ENCODE assay signal across 22 mouse cellular contexts in genomic region chr10:117143311-117143710, GRCm38 (mm10).
"Had no signal": no experiment of that assay in that cellular context is flagged by ENCODE, and none has a peak within 500 bp of the region (broad histone marks: within the 10 kb centered on the region; RNA-seq: fewer than 3 reads in every experiment).

No protein-coding gene starts in this region.

- H3K4me2 ChIP-seq: limb, embryonic 12.5 days; limb, embryonic 15.5 days; lung, embryonic 14.5 days; midbrain, embryonic 13.5 days; neural tube, embryonic 12.5 days; neural tube, embryonic 15.5 days had no signal

- H3K36me3 ChIP-seq: limb, embryonic 12.5 days; limb, embryonic 15.5 days; midbrain, embryonic 13.5 days; neural tube, embryonic 12.5 days; neural tube, embryonic 15.5 days had no signal

- ATAC-seq: intestine, embryonic 16.5 days; lung, postnatal 0 days; midbrain, embryonic 13.5 days had no signal

- H3K27ac ChIP-seq: layer of hippocampus, adult 2 months; left cerebral cortex, adult 2 months; limb, embryonic 12.5 days; limb, embryonic 15.5 days; midbrain, embryonic 13.5 days; neural tube, embryonic 12.5 days; neural tube, embryonic 15.5 days; stomach, postnatal 0 days had no signal

- H3K9ac ChIP-seq: limb, embryonic 12.5 days; limb, embryonic 15.5 days; lung, embryonic 14.5 days; midbrain, embryonic 13.5 days; neural tube, embryonic 12.5 days; neural tube, embryonic 15.5 days had no signal

- H3K4me3 ChIP-seq: layer of hippocampus, adult 2 months; left cerebral cortex, adult 2 months; limb, embryonic 12.5 days; limb, embryonic 15.5 days; midbrain, embryonic 13.5 days; neural tube, embryonic 12.5 days; neural tube, embryonic 15.5 days had no signal

- H3K9me3 ChIP-seq: limb, embryonic 12.5 days; limb, embryonic 15.5 days; midbrain, embryonic 13.5 days; neural tube, embryonic 12.5 days; neural tube, embryonic 15.5 days had no signal

- DNase-seq: kidney, adult 18-20 months; kidney, adult 9 months; kidney, postnatal 14 days; kidney, postnatal 4 days; layer of hippocampus, adult 9-11 months; lung, embryonic 14.5 days; right cerebral cortex, adult 18-20 months; right cerebral cortex, postnatal 14 days; right cerebral cortex, postnatal 4 days; thymus, adult 2 months; thymus, postnatal 14 days; thymus, postnatal 4 days had no signal

- H3K27me3 ChIP-seq: limb, embryonic 12.5 days; limb, embryonic 15.5 days; midbrain, embryonic 13.5 days; neural tube, embryonic 12.5 days; neural tube, embryonic 15.5 days had no signal
